In the genomic region with DNA sequence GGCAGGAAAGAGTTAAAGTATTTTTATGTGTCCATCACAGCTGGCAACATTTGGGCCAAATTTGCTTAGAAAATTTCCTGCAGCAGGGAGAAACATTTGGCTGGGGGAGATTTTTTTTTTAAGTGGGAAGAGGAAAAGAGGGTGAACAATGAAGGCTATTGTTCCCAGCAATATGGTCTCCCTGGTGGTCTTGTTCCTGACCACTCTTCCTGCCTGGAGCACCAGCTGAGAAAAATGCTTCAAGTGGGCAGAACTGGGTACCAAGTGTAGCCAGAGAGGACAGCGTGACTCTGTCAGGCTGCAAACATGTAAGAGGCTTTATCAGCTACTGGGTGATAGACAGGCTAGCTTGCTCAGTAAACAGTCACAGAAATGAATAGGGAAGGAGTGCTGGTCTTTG, we compare ENCODE assay signal across 20 mouse cellular contexts.
DNase-seq lines count a peak whose midpoint lies in the region; ATAC-seq and TF ChIP-seq lines count a peak whose summit lies in the region.
"Had no signal": no experiment of that assay in that cellular context is flagged by ENCODE, and none has a peak within 500 bp of the region (broad histone marks: within the 10 kb centered on the region; RNA-seq: fewer than 3 reads in every experiment).

No protein-coding gene starts in this region.

- no peak for TF ChIP-seq CTCF in lung, postnatal 0 days (IDR thresholded peaks at IDR 0.05)

- no peak overlapping the region for H3K4me3 ChIP-seq in heart, embryonic 15.5 days
- no peak overlapping the region for H3K4me3 ChIP-seq in heart, embryonic 10.5 days
- H3K4me3 ChIP-seq in lung, embryonic 15.5 days = no peak overlapping the region
- H3K4me3 ChIP-seq in lung, postnatal 0 days (ENCODE audit: low read depth, low read length) = no peak overlapping the region
- no peak overlapping the region for H3K4me3 ChIP-seq in embryonic facial prominence, embryonic 12.5 days
- H3K4me3 ChIP-seq: embryonic facial prominence, embryonic 15.5 days; left cerebral cortex, adult 2 months had no signal

- 8% methylated on average over 1 of the region's 1 CpGs for WGBS in heart, embryonic 15.5 days
- WGBS in heart, embryonic 10.5 days = 13% methylated on average over 1 of the region's 1 CpGs
- WGBS in lung, embryonic 15.5 days = 15% methylated on average over 1 of the region's 1 CpGs
- WGBS in lung, postnatal 0 days = 19% methylated on average over 1 of the region's 1 CpGs
- 12% methylated on average over 1 of the region's 1 CpGs for WGBS in embryonic facial prominence, embryonic 12.5 days

- no peak overlapping the region for H3K4me2 ChIP-seq in heart, embryonic 15.5 days
- no peak overlapping the region for H3K4me2 ChIP-seq in lung, embryonic 15.5 days
- no peak overlapping the region for H3K4me2 ChIP-seq in lung, postnatal 0 days (replicated peaks; ENCODE audit: low read depth, low read length)
- no peak overlapping the region for H3K4me2 ChIP-seq in embryonic facial prominence, embryonic 12.5 days (replicated peaks)
- H3K4me2 ChIP-seq: embryonic facial prominence, embryonic 15.5 days; liver, embryonic 11.5 days had no signal

- no peaks in the 10 kb centered on the region for H3K36me3 ChIP-seq in heart, embryonic 15.5 days
- H3K36me3 ChIP-seq in heart, embryonic 10.5 days = no peaks in the 10 kb centered on the region
- no peaks in the 10 kb centered on the region for H3K36me3 ChIP-seq in lung, embryonic 15.5 days
- no peaks in the 10 kb centered on the region for H3K36me3 ChIP-seq in lung, postnatal 0 days (ENCODE audit: insufficient read depth, low read length)
- H3K36me3 ChIP-seq in embryonic facial prominence, embryonic 12.5 days = no peaks in the 10 kb centered on the region
- H3K36me3 ChIP-seq: embryonic facial prominence, embryonic 15.5 days had no signal

- H3K4me1 ChIP-seq in heart, embryonic 15.5 days (replicated peaks) = peaks cover 2% of the 10 kb centered on the region; the same call in 1 of the 2 replicates
- H3K4me1 ChIP-seq in heart, embryonic 10.5 days = peaks cover 3% of the 10 kb centered on the region; the same call in 1 of the 2 replicates
- peaks cover 5% of the 10 kb centered on the region for H3K4me1 ChIP-seq in lung, embryonic 15.5 days
- no peaks in the 10 kb centered on the region for H3K4me1 ChIP-seq in lung, postnatal 0 days (ENCODE audit: insufficient read depth, low read depth, low read length)
- H3K4me1 ChIP-seq in embryonic facial prominence, embryonic 12.5 days = peaks cover 4% of the 10 kb centered on the region; the same call in 1 of the 2 replicates
- H3K4me1 ChIP-seq: embryonic facial prominence, embryonic 15.5 days had no signal

- no peaks in the 10 kb centered on the region for H3K9me3 ChIP-seq in heart, embryonic 15.5 days (replicated peaks)
- H3K9me3 ChIP-seq in heart, embryonic 10.5 days = no peaks in the 10 kb centered on the region
- H3K9me3 ChIP-seq in lung, embryonic 15.5 days = no peaks in the 10 kb centered on the region
- H3K9me3 ChIP-seq in lung, postnatal 0 days (ENCODE audit: low read length) = no peaks in the 10 kb centered on the region
- H3K9me3 ChIP-seq in embryonic facial prominence, embryonic 12.5 days = no peaks in the 10 kb centered on the region
- H3K9me3 ChIP-seq: embryonic facial prominence, embryonic 15.5 days had no signal

- no peak for TF ChIP-seq EP300 in lung, postnatal 0 days (IDR thresholded peaks at IDR 0.05)

- peak overlapping the region; percentile 47 for H3K27ac ChIP-seq in heart, embryonic 15.5 days
- no peak overlapping the region for H3K27ac ChIP-seq in heart, embryonic 10.5 days
- 0 out of 2 replicates have a peak overlapping the region, but pooled peaks have one; percentile 19 for H3K27ac ChIP-seq in lung, embryonic 15.5 days
- H3K27ac ChIP-seq in lung, postnatal 0 days (ENCODE audit: low read length) = no peak overlapping the region
- H3K27ac ChIP-seq in embryonic facial prominence, embryonic 12.5 days = peak overlapping the region; percentile 70; the same call in 1 of the 2 replicates
- H3K27ac ChIP-seq: embryonic facial prominence, embryonic 15.5 days; left cerebral cortex, adult 2 months had no signal

- no peaks in the 10 kb centered on the region for H3K27me3 ChIP-seq in heart, embryonic 15.5 days
- no peaks in the 10 kb centered on the region for H3K27me3 ChIP-seq in heart, embryonic 10.5 days (ENCODE audit: insufficient read depth, poor library complexity, severe bottlenecking)
- H3K27me3 ChIP-seq in lung, embryonic 15.5 days = no peaks in the 10 kb centered on the region
- H3K27me3 ChIP-seq in lung, postnatal 0 days (replicated peaks; ENCODE audit: insufficient read depth, low read length) = no peaks in the 10 kb centered on the region
- H3K27me3 ChIP-seq in embryonic facial prominence, embryonic 12.5 days = no peaks in the 10 kb centered on the region
- H3K27me3 ChIP-seq: embryonic facial prominence, embryonic 15.5 days had no signal

- no peak overlapping the region for H3K9ac ChIP-seq in heart, embryonic 15.5 days
- no peak overlapping the region for H3K9ac ChIP-seq in lung, embryonic 15.5 days
- no peak overlapping the region for H3K9ac ChIP-seq in lung, postnatal 0 days (replicated peaks; ENCODE audit: low read depth)
- H3K9ac ChIP-seq in embryonic facial prominence, embryonic 12.5 days = no peak overlapping the region
- H3K9ac ChIP-seq: embryonic facial prominence, embryonic 15.5 days had no signal

- no peak for ATAC-seq in heart, embryonic 15.5 days (replicated peaks; ENCODE audit: insufficient number of reproducible peaks, insufficient read depth, low FRiP score, low read depth)
- no peak for ATAC-seq in lung, embryonic 15.5 days (ENCODE audit: borderline replicate concordance, extremely low read depth, low FRiP score, low TSS enrichment)
- no peak for ATAC-seq in lung, postnatal 0 days
- no peak for ATAC-seq in embryonic facial prominence, embryonic 12.5 days (ENCODE audit: insufficient number of reproducible peaks, insufficient read depth, low FRiP score, low TSS enrichment)

- no peak for DNase-seq in heart, embryonic 10.5 days (ENCODE audit: low spot score)
- DNase-seq in lung, postnatal 0 days (ENCODE audit: low spot score) = no peak
- peak; percentile 26 for DNase-seq in mesoderm, embryonic 11.5 days (ENCODE audit: low read depth, low spot score)
- no peak for DNase-seq in urinary bladder, adult 18-20 months (ENCODE audit: low spot score in 2 of 2)
- no peak for DNase-seq in layer of hippocampus, postnatal 25 days (ENCODE audit: extremely low spot score in 1 of 2, low spot score in 1 of 2)
- DNase-seq: adrenal gland, adult 2 months; B cell, adult 2 months; cerebellum, adult 9-11 months; gastrocnemius, postnatal 36 days; kidney, adult 18-20 months; kidney, postnatal 4 days; lung, postnatal 36 days; midbrain, embryonic 14.5 days; spleen, adult 18-20 months had no signal

Comparison
In these comparisons a context has a peak if more than half of its experiments do, and no peak if none do; other contexts are left out.
1. H3K27ac ChIP-seq: peak in heart, embryonic 15.5 days (single experiment), lung, embryonic 15.5 days (single experiment) and embryonic facial prominence, embryonic 12.5 days (single experiment); none in heart, embryonic 10.5 days (single experiment) and lung, postnatal 0 days (single experiment).